Mouse (Mus musculus) lung, adult 2 months (tissue): ENCODE results near the gene Fry. TPM values are rescaled to one million over a fixed set of nuclear protein-coding genes. Genes with fewer than 3 reads are reported as not detected.

Source experiments
- DNase-seq: peaks from one replicate; pipeline ENCODE4 v3.0.0; 2022
- H3K4me1 ChIP-seq: fragments of 200-500 bp; 2 replicates; pipeline ENCODE4 v1.6.1; 2011; ENCODE audit warnings: low read length; ENCODE audit not compliant: control insufficient read depth, insufficient read depth
- H3K4me3 ChIP-seq: fragments of 200-500 bp; replicated peaks from 2 replicates; pipeline ENCODE3; 2011; ENCODE audit warnings: low read depth, mild to moderate bottlenecking, control low read depth, low read length; ENCODE audit errors: extremely low read depth
- CTCF ChIP-seq: fragments of 200-500 bp; IDR thresholded peaks from 2 replicates; pipeline ENCODE4 v1.5.1; 2011; ENCODE audit warnings: mild to moderate bottlenecking, low read length, control low read depth; ENCODE audit not compliant: insufficient read depth
- POLR2A ChIP-seq: fragments of 200-500 bp; IDR thresholded peaks from 2 replicates; pipeline ENCODE4 v1.6.1; 2011; ENCODE audit warnings: low read depth, mild to moderate bottlenecking, control low read depth, low read length, borderline replicate concordance; ENCODE audit errors: extremely low read depth
- WGBS: fragments of 180-500 bp; shearing (Covaris S2); methylation state at CpG from one replicate; pipeline ENCODE4 v1.1.7; 2018; 5-methylcytosine and 5-hydroxymethylcytosine counted together
- polyA plus RNA-seq: library from polyadenylated mRNA; depleted of rRNA; stranded (reverse); fragments of >200 nt; gene quantifications from 2 replicates; pipeline ENCODE4 v1.2.3, GENCODE M21; 2012

Gene Fry
- polyA plus RNA-seq, 1 experiment: 39.3 TPM

GRCm38 (mm10) chr5:150122571-150122970 is 4.1 kb downstream of the Fry start:
- no peak for DNase-seq
- H3K4me3 ChIP-seq: no peak overlapping the region
- TF ChIP-seq CTCF: no peak
- TF ChIP-seq POLR2A: no peak
- peaks cover 6% of the 10 kb centered on the region for H3K4me1 ChIP-seq
- WGBS: 82% methylated on average over 2 of the region's 2 CpGs

GRCm38 (mm10) chr5:150125920-150126319 is 7.5 kb downstream of the Fry start:
- TF ChIP-seq CTCF (no peak), POLR2A (no peak)
- Histone ChIP-seq H3K4me1 (no peaks in the 10 kb centered on the region), H3K4me3 (no peak overlapping the region)
- no peak for DNase-seq
- WGBS: 81% methylated on average over 9 of the region's 9 CpGs

- TF ChIP-seq POLR2A (no peak), CTCF (no peak)
- no peak overlapping the region for H3K4me3 ChIP-seq
- no peak for DNase-seq
- no peaks in the 10 kb centered on the region for H3K4me1 ChIP-seq
- WGBS: 85% methylated on average over 8 of the region's 8 CpGs
Measured at GRCm38 (mm10) chr5:150128432-150128831, 10.0 kb downstream of the Fry start.

- no peak for TF ChIP-seq CTCF
- no peak for TF ChIP-seq POLR2A
- Histone ChIP-seq H3K4me3 (no peak overlapping the region), H3K4me1 (no peaks in the 10 kb centered on the region)
- DNase-seq: no peak
- 70% methylated on average over 7 of the region's 7 CpGs for WGBS
Measured at GRCm38 (mm10) chr5:150130144-150130543, 11.7 kb downstream of the Fry start.

- Histone ChIP-seq H3K4me1 (no peaks in the 10 kb centered on the region), H3K4me3 (no peak overlapping the region)
- DNase-seq: no peak
- 77% methylated on average over 7 of the region's 7 CpGs for WGBS
- TF ChIP-seq POLR2A (no peak), CTCF (no peak)
Measured at GRCm38 (mm10) chr5:150131166-150131565, 12.7 kb downstream of the Fry start.

- TF ChIP-seq POLR2A (no peak), CTCF (no peak)
- WGBS: 71% methylated on average over 3 of the region's 3 CpGs
- Histone ChIP-seq H3K4me1 (no peaks in the 10 kb centered on the region), H3K4me3 (no peak overlapping the region)
- no peak for DNase-seq
Measured at GRCm38 (mm10) chr5:150134651-150135050, 16.2 kb downstream of the Fry start.

- DNase-seq: no peak
- Histone ChIP-seq H3K4me1 (no peaks in the 10 kb centered on the region), H3K4me3 (no peak overlapping the region)
- 72% methylated on average over 13 of the region's 13 CpGs for WGBS
- TF ChIP-seq CTCF (no peak), POLR2A (no peak)
Measured at GRCm38 (mm10) chr5:150135529-150135928, 17.1 kb downstream of the Fry start.

GRCm38 (mm10) chr5:150137772-150138451 is 19.5 kb downstream of the Fry start:
- Histone ChIP-seq H3K4me3 (no peak overlapping the region), H3K4me1 (no peaks in the 10 kb centered on the region)
- WGBS: 86% methylated on average over 9 of the region's 9 CpGs
- no peak for DNase-seq
- TF ChIP-seq CTCF: no peak
- no peak for TF ChIP-seq POLR2A

- no peak for TF ChIP-seq POLR2A
- no peak for TF ChIP-seq CTCF
- DNase-seq: no peak
- Histone ChIP-seq H3K4me3 (no peak overlapping the region), H3K4me1 (no peaks in the 10 kb centered on the region)
- 39% methylated on average over 2 of the region's 2 CpGs for WGBS
Measured at GRCm38 (mm10) chr5:150140513-150140912, 22.1 kb downstream of the Fry start.

GRCm38 (mm10) chr5:150145967-150146366 is 27.5 kb downstream of the Fry start:
- 81% methylated on average over 3 of the region's 3 CpGs for WGBS
- no peak overlapping the region for H3K4me3 ChIP-seq
- no peaks in the 10 kb centered on the region for H3K4me1 ChIP-seq
- DNase-seq: no peak
- TF ChIP-seq POLR2A (no peak), CTCF (no peak)

GRCm38 (mm10) chr5:150146612-150147011 is 28.2 kb downstream of the Fry start:
- DNase-seq: no peak
- 82% methylated on average over 4 of the region's 4 CpGs for WGBS
- no peak for TF ChIP-seq POLR2A
- TF ChIP-seq CTCF: no peak
- Histone ChIP-seq H3K4me3 (no peak overlapping the region), H3K4me1 (no peaks in the 10 kb centered on the region)
